Mouse (Mus musculus): ENCODE data around the gene Ncoa3. TPM values are rescaled to one million over a fixed set of nuclear protein-coding genes. Genes with fewer than 3 reads are reported as not detected.
"Not testable (repeated sequence)": the region's sequence is repeated elsewhere in the genome, so short reads cannot be mapped to it uniquely, and the experiment has no call there.

The Ncoa3 gene
- polyA plus RNA-seq, 1 experiment from 2014 or later = 11.6 TPM

DNA sequence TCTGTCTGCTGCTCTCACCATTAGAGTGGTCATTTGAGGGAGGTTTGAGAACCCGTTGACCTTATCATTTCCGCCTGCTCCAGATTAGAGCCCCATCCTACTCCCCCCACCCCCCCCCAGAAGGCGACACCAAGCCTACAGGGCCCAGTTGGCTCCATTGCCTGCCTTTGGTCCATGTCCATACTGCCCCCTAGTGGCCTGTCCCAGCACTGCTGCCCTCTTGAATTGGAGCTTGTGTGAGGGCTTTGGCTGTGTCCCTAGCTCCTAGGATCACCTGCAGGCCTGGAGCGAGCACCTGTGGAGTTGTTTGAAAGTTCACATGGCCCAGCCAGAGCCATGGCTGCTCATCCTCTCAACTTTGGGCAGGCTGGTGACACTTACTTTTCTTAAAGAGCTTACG lies 89.8 kb downstream of the Ncoa3 start:
- no peak for ATAC-seq
- Histone ChIP-seq H3K36me3 (ENCODE audit: control insufficient read depth, insufficient read depth, low read length) (no peaks in the 10 kb centered on the region; the same call in 1 of the 2 replicates), H3K9ac (ENCODE audit: low read depth, low read length) (no peak overlapping the region), H3K4me1 (ENCODE audit: control insufficient read depth, insufficient read depth, low read depth, low read length) (no peaks in the 10 kb centered on the region), H3K27ac (ENCODE audit: low read depth, low read length) (no peak overlapping the region), H3K4me3 (ENCODE audit: low read length) (no peak overlapping the region), H3K4me2 (ENCODE audit: low read length) (no peak overlapping the region), H3K27me3 (replicated peaks; ENCODE audit: control insufficient read depth, insufficient read depth, low read length) (no peaks in the 10 kb centered on the region), H3K9me3 (ENCODE audit: control insufficient read depth, low read length) (no peaks in the 10 kb centered on the region)
- whole genome bisulfite sequencing = 75% methylated on average over 5 of the region's 5 CpGs

DNA sequence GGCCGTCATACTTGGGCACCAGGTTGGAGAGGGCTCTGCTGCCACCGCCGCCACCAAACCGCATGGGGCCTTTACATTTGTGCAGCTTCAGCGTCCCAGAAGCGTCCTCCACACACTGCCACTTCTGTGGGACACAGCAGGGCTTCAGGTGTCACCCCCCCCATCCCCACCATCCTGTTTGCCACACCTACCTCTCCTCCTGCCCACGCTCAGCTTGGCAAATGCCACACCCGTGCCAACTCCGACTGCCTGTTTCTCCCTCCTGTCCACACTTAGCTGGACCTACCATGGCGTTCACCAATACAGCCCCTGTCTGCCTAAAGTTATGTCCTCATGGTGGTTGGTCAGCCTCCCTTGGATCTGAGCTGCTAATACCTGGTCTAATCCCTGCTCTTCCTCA lies 90.2 kb downstream of the Ncoa3 start:
- ATAC-seq = no peak
- H3K27ac ChIP-seq (ENCODE audit: low read depth, low read length) = no peak overlapping the region
- no peaks in the 10 kb centered on the region for H3K27me3 ChIP-seq (replicated peaks; ENCODE audit: control insufficient read depth, insufficient read depth, low read length)
- no peak overlapping the region for H3K9ac ChIP-seq (ENCODE audit: low read depth, low read length)
- H3K4me2 ChIP-seq (ENCODE audit: low read length) = no peak overlapping the region
- no peaks in the 10 kb centered on the region for H3K9me3 ChIP-seq (ENCODE audit: control insufficient read depth, low read length)
- no peak overlapping the region for H3K4me3 ChIP-seq (ENCODE audit: low read length)
- no peaks in the 10 kb centered on the region for H3K4me1 ChIP-seq (ENCODE audit: control insufficient read depth, insufficient read depth, low read depth, low read length)
- 82% methylated on average over 10 of the region's 10 CpGs for WGBS
- H3K36me3 ChIP-seq (ENCODE audit: control insufficient read depth, insufficient read depth, low read length) = no peaks in the 10 kb centered on the region; the same call in 1 of the 2 replicates

DNA sequence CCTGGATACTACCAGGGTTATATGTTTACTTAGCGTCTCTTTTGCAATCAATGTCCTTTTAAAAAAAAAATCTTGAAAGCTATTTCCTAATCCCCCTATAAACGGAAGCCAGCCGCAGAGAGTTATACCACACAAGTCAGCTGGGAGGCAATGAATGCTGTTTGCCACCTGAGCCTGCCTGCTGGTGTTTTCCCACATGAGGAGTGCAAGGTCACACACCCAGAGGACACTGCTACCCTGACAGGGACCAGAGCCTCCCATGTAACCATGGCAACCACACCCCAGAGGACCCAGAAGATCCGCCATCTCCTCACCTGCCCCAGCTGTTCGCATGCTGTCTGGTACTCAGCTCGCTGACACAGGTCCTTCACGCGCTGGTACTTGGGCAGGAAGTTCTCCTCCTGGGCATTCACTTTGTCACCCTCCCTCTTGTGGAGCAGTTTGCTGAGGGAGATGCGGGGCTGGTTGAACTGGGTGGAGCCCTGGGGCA lies 91.2 kb downstream of the Ncoa3 start:
- 69% methylated on average over 9 of the region's 9 CpGs for WGBS
- H3K4me2 ChIP-seq (ENCODE audit: low read length) = no peak overlapping the region
- no peak for ATAC-seq
- H3K27me3 ChIP-seq (replicated peaks; ENCODE audit: control insufficient read depth, insufficient read depth, low read length) = no peaks in the 10 kb centered on the region
- H3K9me3 ChIP-seq (ENCODE audit: control insufficient read depth, low read length) = no peaks in the 10 kb centered on the region
- no peaks in the 10 kb centered on the region; the same call in 1 of the 2 replicates for H3K36me3 ChIP-seq (ENCODE audit: control insufficient read depth, insufficient read depth, low read length)
- no peak overlapping the region; the same call in 1 of the 2 replicates for H3K9ac ChIP-seq (ENCODE audit: low read depth, low read length)
- no peak overlapping the region for H3K4me3 ChIP-seq (ENCODE audit: low read length)
- H3K4me1 ChIP-seq (ENCODE audit: control insufficient read depth, insufficient read depth, low read depth, low read length) = no peaks in the 10 kb centered on the region
- no peak overlapping the region for H3K27ac ChIP-seq (ENCODE audit: low read depth, low read length)

DNA sequence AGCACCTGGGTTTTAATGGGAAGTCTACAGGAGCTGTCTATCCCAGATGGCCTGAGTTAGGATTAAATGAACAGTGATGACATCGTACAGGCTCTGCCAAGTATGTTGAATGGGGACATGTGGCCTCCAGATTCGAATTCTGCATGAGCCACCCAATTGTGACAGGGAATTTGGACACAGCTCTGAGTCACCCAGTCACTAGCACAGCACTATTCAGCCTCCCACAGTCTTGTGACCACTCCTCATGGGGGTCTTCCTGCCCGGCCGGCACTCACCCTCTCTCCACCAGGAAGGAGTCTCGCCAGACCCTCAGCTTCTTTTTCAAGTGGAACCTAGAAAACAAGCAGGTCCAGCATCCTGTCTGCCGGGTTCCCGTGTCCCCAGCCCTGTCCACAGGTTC lies 91.7 kb downstream of the Ncoa3 start:
- Histone ChIP-seq H3K4me3 (ENCODE audit: low read length) (no peak overlapping the region), H3K4me1 (ENCODE audit: control insufficient read depth, insufficient read depth, low read depth, low read length) (no peaks in the 10 kb centered on the region), H3K4me2 (ENCODE audit: low read length) (no peak overlapping the region), H3K27ac (ENCODE audit: low read depth, low read length) (no peak overlapping the region), H3K9ac (ENCODE audit: low read depth, low read length) (no peak overlapping the region; the same call in 1 of the 2 replicates), H3K27me3 (replicated peaks; ENCODE audit: control insufficient read depth, insufficient read depth, low read length) (no peaks in the 10 kb centered on the region), H3K9me3 (ENCODE audit: control insufficient read depth, low read length) (no peaks in the 10 kb centered on the region), H3K36me3 (ENCODE audit: control insufficient read depth, insufficient read depth, low read length) (peaks cover 2% of the 10 kb centered on the region; the same call in 1 of the 2 replicates)
- no peak for ATAC-seq
- 91% methylated on average over 7 of the region's 7 CpGs for WGBS

DNA sequence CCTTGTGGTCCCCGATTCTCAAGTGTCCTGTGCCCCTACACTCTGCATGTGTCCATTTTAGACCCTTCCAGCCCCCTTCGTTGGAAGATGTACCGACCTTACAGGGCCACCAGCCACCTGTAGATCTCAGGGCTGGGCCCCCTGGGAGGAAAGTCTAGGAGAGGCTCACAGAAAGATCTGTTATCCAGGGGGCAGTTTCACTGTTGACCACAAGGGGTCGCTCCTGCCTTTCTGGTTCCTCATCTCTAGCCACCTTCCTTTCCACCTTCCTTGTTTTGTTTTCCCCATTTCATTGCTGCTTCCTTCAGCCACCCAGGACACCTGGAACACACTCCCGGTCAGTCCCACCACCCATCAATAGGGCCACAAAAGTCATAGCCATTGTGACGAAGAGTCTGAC lies 92.5 kb downstream of the Ncoa3 start:
- H3K9me3 ChIP-seq (ENCODE audit: control insufficient read depth, low read length); H3K27ac ChIP-seq (ENCODE audit: low read depth, low read length); H3K27me3 ChIP-seq (replicated peaks; ENCODE audit: control insufficient read depth, insufficient read depth, low read length); ATAC-seq; H3K36me3 ChIP-seq (ENCODE audit: control insufficient read depth, insufficient read depth, low read length); H3K9ac ChIP-seq (ENCODE audit: low read depth, low read length); H3K4me3 ChIP-seq (ENCODE audit: low read length); H3K4me2 ChIP-seq (ENCODE audit: low read length); H3K4me1 ChIP-seq (ENCODE audit: control insufficient read depth, insufficient read depth, low read depth, low read length): not testable (repeated sequence)
- WGBS = 28% methylated on average over 6 of the region's 6 CpGs

DNA sequence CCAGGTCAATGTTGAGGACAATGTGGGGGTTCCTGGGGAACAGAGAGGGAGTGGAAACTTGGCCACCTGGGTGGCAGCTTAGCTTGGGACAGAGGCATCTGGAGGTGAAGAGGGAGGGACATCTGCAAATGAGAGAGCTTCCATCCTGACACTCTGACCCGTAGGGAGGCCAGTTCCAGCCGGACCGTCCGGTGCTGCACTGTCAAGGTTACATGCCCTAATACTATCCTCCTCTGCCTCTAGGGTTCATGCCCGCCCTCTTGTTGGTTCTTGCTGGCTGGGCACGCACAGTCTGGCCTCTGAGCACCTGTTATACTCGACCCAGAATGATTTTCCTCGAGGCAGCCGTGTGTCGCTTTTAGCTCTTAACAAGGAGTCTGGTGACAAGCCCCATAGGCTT lies 93.3 kb downstream of the Ncoa3 start:
- peaks cover 2% of the 10 kb centered on the region; the same call in 1 of the 2 replicates for H3K36me3 ChIP-seq (ENCODE audit: control insufficient read depth, insufficient read depth, low read length)
- no peaks in the 10 kb centered on the region for H3K9me3 ChIP-seq (ENCODE audit: control insufficient read depth, low read length)
- WGBS = 87% methylated on average over 10 of the region's 10 CpGs
- no peak overlapping the region for H3K9ac ChIP-seq (ENCODE audit: low read depth, low read length)
- H3K4me1 ChIP-seq (ENCODE audit: control insufficient read depth, insufficient read depth, low read depth, low read length) = peaks cover 3% of the 10 kb centered on the region; the same call in 1 of the 2 replicates
- no peaks in the 10 kb centered on the region for H3K27me3 ChIP-seq (replicated peaks; ENCODE audit: control insufficient read depth, insufficient read depth, low read length)
- no peak overlapping the region for H3K27ac ChIP-seq (ENCODE audit: low read depth, low read length)
- ATAC-seq = no peak
- no peak overlapping the region for H3K4me2 ChIP-seq (ENCODE audit: low read length)
- H3K4me3 ChIP-seq (ENCODE audit: low read length) = no peak overlapping the region

DNA sequence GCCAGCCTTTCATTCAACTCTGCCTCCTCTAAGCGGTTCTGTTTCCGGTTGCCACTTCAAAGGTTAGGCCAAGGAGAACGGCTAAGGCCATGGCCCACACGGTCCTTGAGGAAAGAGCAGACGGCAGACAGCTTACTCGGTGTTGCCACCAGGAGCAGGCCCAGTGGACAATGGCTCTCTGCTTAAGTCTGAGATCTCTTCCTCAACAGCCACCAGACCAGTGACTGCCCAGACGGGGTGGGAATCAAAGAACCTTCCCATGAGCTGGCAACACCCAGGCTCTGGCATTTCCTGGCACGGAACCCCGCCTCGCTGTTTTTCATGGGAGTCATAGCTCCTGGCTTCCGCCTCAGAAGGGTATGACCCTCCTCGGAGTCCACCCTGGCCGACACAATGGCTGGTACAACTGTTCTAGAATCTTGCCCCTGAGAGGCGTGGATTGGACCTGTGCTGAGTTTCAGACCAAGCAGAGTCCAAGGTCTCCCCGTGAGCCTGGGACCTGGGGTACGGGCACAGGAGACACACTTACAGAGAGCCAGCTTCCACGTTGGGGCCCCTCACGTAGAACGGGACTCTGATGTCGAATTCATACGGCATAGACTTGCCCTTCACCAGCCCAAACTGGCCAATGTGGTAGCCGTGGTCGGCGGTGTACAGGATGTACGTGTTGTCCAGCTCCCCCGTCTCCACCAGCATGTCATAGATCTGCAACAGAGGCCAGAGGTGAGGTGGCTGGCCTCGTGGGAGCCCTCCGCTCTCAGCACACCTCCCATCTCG lies 94.2 kb downstream of the Ncoa3 start:
- no peaks in the 10 kb centered on the region for H3K27me3 ChIP-seq (replicated peaks; ENCODE audit: control insufficient read depth, insufficient read depth, low read length)
- H3K9me3 ChIP-seq (ENCODE audit: control insufficient read depth, low read length) = no peaks in the 10 kb centered on the region
- H3K36me3 ChIP-seq (ENCODE audit: control insufficient read depth, insufficient read depth, low read length) = peaks cover 2% of the 10 kb centered on the region; the same call in 1 of the 2 replicates
- peaks cover 3% of the 10 kb centered on the region; the same call in 1 of the 2 replicates for H3K4me1 ChIP-seq (ENCODE audit: control insufficient read depth, insufficient read depth, low read depth, low read length)
- H3K27ac ChIP-seq (ENCODE audit: low read depth, low read length) = no peak overlapping the region
- no peak for ATAC-seq
- H3K4me3 ChIP-seq (ENCODE audit: low read length) = no peak overlapping the region
- no peak overlapping the region for H3K4me2 ChIP-seq (ENCODE audit: low read length)
- no peak overlapping the region for H3K9ac ChIP-seq (ENCODE audit: low read depth, low read length)
- WGBS = 85% methylated on average over 29 of the region's 29 CpGs

DNA sequence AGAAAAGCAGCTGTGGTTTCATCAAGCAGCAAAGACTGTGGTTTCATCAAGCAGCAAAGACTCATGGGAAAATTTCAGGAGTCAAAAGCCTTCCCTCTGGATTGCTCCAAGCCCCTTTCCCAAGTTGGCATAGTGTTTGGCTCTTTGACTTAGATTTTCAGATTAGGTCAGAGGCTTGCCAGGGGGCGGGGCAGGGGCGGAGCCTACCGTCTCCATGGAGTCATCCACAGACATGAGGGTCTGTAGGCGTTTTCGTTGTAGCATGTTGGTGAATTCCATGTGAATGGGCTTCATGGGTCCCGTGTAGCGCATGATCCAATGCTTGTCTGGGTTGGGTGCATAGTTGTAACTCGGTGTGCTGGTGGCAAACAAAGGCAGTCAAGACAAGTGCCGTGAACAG lies 96.6 kb downstream of the Ncoa3 start:
- Histone ChIP-seq H3K36me3 (ENCODE audit: control insufficient read depth, insufficient read depth, low read length) (peaks cover 2% of the 10 kb centered on the region; the same call in 1 of the 2 replicates), H3K4me2 (ENCODE audit: low read length) (no peak overlapping the region), H3K4me1 (ENCODE audit: control insufficient read depth, insufficient read depth, low read depth, low read length) (peaks cover 3% of the 10 kb centered on the region; the same call in 1 of the 2 replicates), H3K9ac (ENCODE audit: low read depth, low read length) (no peak overlapping the region), H3K9me3 (ENCODE audit: control insufficient read depth, low read length) (no peaks in the 10 kb centered on the region), H3K27me3 (replicated peaks; ENCODE audit: control insufficient read depth, insufficient read depth, low read length) (no peaks in the 10 kb centered on the region), H3K27ac (ENCODE audit: low read depth, low read length) (no peak overlapping the region), H3K4me3 (ENCODE audit: low read length) (no peak overlapping the region)
- WGBS = 85% methylated on average over 9 of the region's 9 CpGs
- no peak for ATAC-seq

DNA sequence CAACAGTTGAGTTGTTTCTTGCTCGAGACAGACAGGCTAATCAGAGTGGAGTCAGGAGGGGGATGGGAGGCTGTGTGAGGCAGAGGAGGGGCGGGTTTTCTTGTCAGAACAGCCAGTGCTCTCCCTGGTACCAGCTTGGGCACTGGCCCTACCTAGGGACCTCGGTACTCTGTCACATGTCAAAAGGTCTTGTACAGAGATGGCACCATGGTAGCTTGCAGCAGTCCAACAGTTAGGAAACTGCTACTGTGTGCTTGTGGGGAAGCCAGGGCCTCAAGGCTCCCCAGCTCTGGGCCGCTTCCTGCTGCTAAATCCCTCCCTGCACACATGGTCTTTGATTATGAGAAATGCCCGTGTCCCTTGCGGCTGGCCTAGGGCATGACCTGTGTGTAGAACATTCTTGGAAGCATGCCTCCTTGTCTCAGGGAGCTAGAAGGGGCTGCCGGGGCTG lies 97.7 kb downstream of the Ncoa3 start:
- no peaks in the 10 kb centered on the region for H3K27me3 ChIP-seq (replicated peaks; ENCODE audit: control insufficient read depth, insufficient read depth, low read length)
- H3K4me3 ChIP-seq (ENCODE audit: low read length) = no peak overlapping the region
- no peak overlapping the region for H3K9ac ChIP-seq (ENCODE audit: low read depth, low read length)
- WGBS = 49% methylated on average over 7 of the region's 7 CpGs
- no peak for ATAC-seq
- peaks cover 2% of the 10 kb centered on the region; the same call in 1 of the 2 replicates for H3K36me3 ChIP-seq (ENCODE audit: control insufficient read depth, insufficient read depth, low read length)
- no peak overlapping the region for H3K27ac ChIP-seq (ENCODE audit: low read depth, low read length)
- H3K4me2 ChIP-seq (ENCODE audit: low read length) = no peak overlapping the region
- H3K4me1 ChIP-seq (ENCODE audit: control insufficient read depth, insufficient read depth, low read depth, low read length) = peaks cover 3% of the 10 kb centered on the region; the same call in 1 of the 2 replicates
- H3K9me3 ChIP-seq (ENCODE audit: control insufficient read depth, low read length) = no peaks in the 10 kb centered on the region
